ENCODE assay signal across 24 mouse cellular contexts in genomic region chr8:57647566-57647965, GRCm38 (mm10). TPM values are rescaled to one million over a fixed set of nuclear protein-coding genes. Genes with fewer than 3 reads are reported as not detected.
DNase-seq lines count a peak whose midpoint lies in the region; ATAC-seq lines count a peak whose summit lies in the region.
"Had no signal": no experiment of that assay in that cellular context is flagged by ENCODE, and none has a peak within 500 bp of the region (broad histone marks: within the 10 kb centered on the region; RNA-seq: fewer than 3 reads in every experiment).

No protein-coding gene starts in this region.

- H3K9me3 ChIP-seq in heart, embryonic 15.5 days (replicated peaks) = no peaks in the 10 kb centered on the region
- H3K9me3 ChIP-seq: embryonic facial prominence, embryonic 12.5 days; forebrain, embryonic 12.5 days; G1E; heart, embryonic 12.5 days; hindbrain, embryonic 12.5 days; hindbrain, embryonic 15.5 days had no signal

- H3K9ac ChIP-seq in heart, embryonic 15.5 days = no peak overlapping the region
- H3K9ac ChIP-seq: embryonic facial prominence, embryonic 12.5 days; forebrain, embryonic 12.5 days; heart, embryonic 12.5 days; hindbrain, embryonic 12.5 days; hindbrain, embryonic 15.5 days had no signal

- no peak for ATAC-seq in heart, embryonic 15.5 days (replicated peaks; ENCODE audit: insufficient number of reproducible peaks, insufficient read depth, low FRiP score, low read depth)
- ATAC-seq: forebrain, embryonic 16.5 days; intestine, postnatal 0 days had no signal

- intact Hi-C loops in heart, postnatal 10 days (cut with DNase I) = no loop called here

- H3K4me1 ChIP-seq in heart, embryonic 15.5 days (replicated peaks) = peaks cover 7% of the 10 kb centered on the region; the same call in 1 of the 2 replicates

- peak; percentile 11 for DNase-seq in cerebellum, adult 9-10 months
- no peak for DNase-seq in cerebellum, adult 11-12 months
- DNase-seq in heart, postnatal 10 days = no peak
- DNase-seq in 416B (ENCODE audit: low read depth) = peak; percentile 21
- DNase-seq in right cerebral cortex, postnatal 4 days = no peak
- DNase-seq: adrenal gland, adult 2 months; adrenal gland, postnatal 14 days; B cell, adult 2 months; cerebellum, adult 11 months; cerebellum, adult 8-10 months; cerebellum, postnatal 14 days; gastrocnemius, postnatal 10 days; gastrocnemius, postnatal 36 days had no signal

- H3K27me3 ChIP-seq in heart, embryonic 15.5 days = no peaks in the 10 kb centered on the region
- H3K27me3 ChIP-seq: CH12.LX; embryonic facial prominence, embryonic 12.5 days; forebrain, embryonic 12.5 days; hindbrain, embryonic 12.5 days; hindbrain, embryonic 15.5 days had no signal

- H3K36me3 ChIP-seq in heart, embryonic 15.5 days = no peaks in the 10 kb centered on the region
- H3K36me3 ChIP-seq: embryonic facial prominence, embryonic 12.5 days; forebrain, embryonic 12.5 days; heart, embryonic 12.5 days; hindbrain, embryonic 12.5 days; hindbrain, embryonic 15.5 days had no signal

- 22% methylated on average over 3 of the region's 3 CpGs for WGBS in heart, embryonic 15.5 days

- no peak overlapping the region for H3K4me2 ChIP-seq in heart, embryonic 15.5 days
- H3K4me2 ChIP-seq: embryonic facial prominence, embryonic 12.5 days; forebrain, embryonic 12.5 days; heart, embryonic 12.5 days; hindbrain, embryonic 12.5 days; hindbrain, embryonic 15.5 days had no signal

- H3K4me3 ChIP-seq in heart, embryonic 15.5 days = no peak overlapping the region
- H3K4me3 ChIP-seq: embryonic facial prominence, embryonic 12.5 days; erythroblast, embryonic 14.5 days; forebrain, embryonic 12.5 days; heart, embryonic 12.5 days; hindbrain, embryonic 12.5 days; hindbrain, embryonic 15.5 days had no signal

- 0 out of 2 replicates have a peak overlapping the region, but pooled peaks have one; percentile 1 for H3K27ac ChIP-seq in heart, embryonic 15.5 days
- H3K27ac ChIP-seq: embryonic facial prominence, embryonic 12.5 days; forebrain, embryonic 12.5 days; hindbrain, embryonic 12.5 days; hindbrain, embryonic 15.5 days had no signal

RNA-seq across cellular contexts. Expression of gene Galnt7, which starts 5.3 kb away (rescaled TPM):
- polyA plus RNA-seq in heart, embryonic 15.5 days (2015; fragmentation: Nextera tagmentation; extraction: Ambion mirVana) = 5.2 and 7.6 TPM in 2 replicates
- 1 to 10 TPM; 5.7 to 6.5 TPM for total RNA-seq in heart, postnatal 10 days (2021)
- polyA plus RNA-seq: erythroblast, embryonic 14.5 days had no signal

Comparison
In these comparisons a context has a peak if more than half of its experiments do, and no peak if none do; other contexts are left out.
1. DNase-seq: peak in cerebellum, adult 9-10 months (single experiment) and 416B (single experiment); none in cerebellum, adult 11-12 months (single experiment), heart, postnatal 10 days (0 of 2) and right cerebral cortex, postnatal 4 days (single experiment).